Mouse (Mus musculus) liver, embryonic 13.5 days (tissue): ENCODE data around the gene Ces1a. TPM values are rescaled to one million over a fixed set of nuclear protein-coding genes. Genes with fewer than 3 reads are reported as not detected.

Experiments
- ATAC-seq: fragments of 200-750 bp; cut with Nextera tagmentation; 2 replicates; pipeline ENCODE4 v1.8.0; 2017; ENCODE audit warnings: low read depth, mild to moderate bottlenecking, moderate number of reproducible peaks, moderate library complexity
- DNase-seq: peaks from one replicate; pipeline ENCODE4 v3.0.0; 2022
- H3K27ac ChIP-seq: fragments of 300-500 bp; sonication (generic); 2 replicates; pipeline ENCODE4 v1.5.1; 2015; ENCODE audit warnings: moderate library complexity, mild to moderate bottlenecking, inconsistent platforms
- H3K27me3 ChIP-seq: fragments of 300-500 bp; sonication (generic); 2 replicates; pipeline ENCODE4 v1.6.1; 2015; ENCODE audit warnings: mild to moderate bottlenecking, inconsistent platforms
- H3K36me3 ChIP-seq: fragments of 300-500 bp; sonication (generic); 2 replicates; pipeline ENCODE4 v1.6.1; 2015; ENCODE audit warnings: mild to moderate bottlenecking, inconsistent platforms
- H3K4me1 ChIP-seq: fragments of 300-500 bp; sonication (generic); replicated peaks from 2 replicates; pipeline ENCODE4 v1.6.1; 2015; ENCODE audit warnings: inconsistent platforms
- H3K4me2 ChIP-seq: fragments of 300-500 bp; sonication (generic); 2 replicates; pipeline ENCODE4 v1.6.1; 2015; ENCODE audit warnings: inconsistent platforms, mild to moderate bottlenecking, moderate library complexity
- H3K4me3 ChIP-seq: fragments of 300-500 bp; sonication (generic); replicated peaks from 2 replicates; pipeline ENCODE4 v1.5.1; 2015; ENCODE audit warnings: mild to moderate bottlenecking, inconsistent platforms
- H3K9ac ChIP-seq: fragments of 300-500 bp; sonication (generic); 2 replicates; pipeline ENCODE4 v1.6.1; 2015; ENCODE audit warnings: mild to moderate bottlenecking, inconsistent platforms
- H3K9me3 ChIP-seq: fragments of 300-500 bp; sonication (generic); replicated peaks from 2 replicates; pipeline ENCODE4 v1.6.1; 2016; ENCODE audit warnings: inconsistent platforms
- WGBS: fragments of 180-500 bp; shearing (Covaris S2); methylation state at CpG from one replicate; pipeline ENCODE4 v1.1.7; 2015; ENCODE audit not compliant: insufficient replicate concordance; 5-methylcytosine and 5-hydroxymethylcytosine counted together
- polyA plus RNA-seq: library from polyadenylated mRNA; unstranded; fragments of >200 nt; fragmentation: Nextera tagmentation; extraction: Ambion mirVana; gene quantifications from 2 replicates; pipeline ENCODE4 v1.2.1, GENCODE M21; 2015

Gene Ces1a
- polyA plus RNA-seq, 1 experiment from 2014 or later: not detected

DNA sequence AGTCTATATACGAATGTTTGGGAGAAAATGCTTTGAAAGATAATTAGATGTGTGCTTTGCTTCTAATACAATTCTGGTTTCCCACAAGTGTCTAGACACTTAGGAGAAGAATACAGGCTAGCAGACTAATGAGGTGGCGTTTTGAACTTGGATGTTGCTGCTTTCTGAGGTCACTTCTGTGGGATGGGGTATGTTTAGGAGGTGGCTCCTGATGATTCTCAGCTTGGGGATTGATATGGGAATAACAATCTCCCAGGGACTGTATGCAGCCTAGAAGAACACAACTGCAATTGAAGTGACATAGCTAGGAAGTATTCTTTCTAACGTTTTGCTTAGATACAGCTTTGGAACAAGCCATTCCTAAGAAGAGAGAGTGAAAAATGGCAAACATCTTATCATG is 65.5 kb downstream of the Ces1a start:
- H3K27me3 ChIP-seq: no peaks in the 10 kb centered on the region
- no peak overlapping the region for H3K9ac ChIP-seq
- H3K4me3 ChIP-seq: no peak overlapping the region
- WGBS: 43% methylated on average over 3 of the region's 3 CpGs
- H3K9me3 ChIP-seq: no peaks in the 10 kb centered on the region
- ATAC-seq: no peak
- H3K36me3 ChIP-seq: no peaks in the 10 kb centered on the region
- DNase-seq: no peak
- H3K4me2 ChIP-seq: no peak overlapping the region
- no peaks in the 10 kb centered on the region for H3K4me1 ChIP-seq
- H3K27ac ChIP-seq: no peak overlapping the region

DNA sequence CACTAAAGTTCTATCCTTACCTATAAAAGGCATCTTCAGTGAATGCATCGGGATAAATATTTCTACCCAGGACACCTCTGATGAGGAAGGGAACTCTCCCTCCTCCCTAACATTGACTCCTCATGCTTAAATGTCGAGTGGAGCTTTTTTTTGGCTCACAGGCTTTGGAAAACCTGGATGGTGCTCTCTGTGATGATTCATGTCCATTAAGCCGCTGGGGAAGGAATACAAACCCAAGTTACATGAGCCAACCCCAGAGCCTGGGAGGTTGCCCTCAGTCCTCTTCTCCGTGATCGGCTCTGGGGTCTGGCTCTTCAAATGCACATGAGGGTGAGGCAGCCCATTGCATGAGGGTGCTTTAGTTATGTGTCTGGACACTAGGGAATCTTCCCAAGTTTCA is 71.3 kb downstream of the Ces1a start:
- WGBS: 62% methylated on average over 5 of the region's 5 CpGs
- no peak for ATAC-seq

GRCm38 (mm10) chr8:92972949-92973348 is 75.0 kb downstream of the Ces1a start:
- ATAC-seq (no peak), DNase-seq (no peak)
- Histone ChIP-seq H3K4me3 (no peak overlapping the region), H3K27ac (no peak overlapping the region), H3K27me3 (no peaks in the 10 kb centered on the region), H3K9me3 (no peaks in the 10 kb centered on the region), H3K4me1 (no peaks in the 10 kb centered on the region), H3K4me2 (no peak overlapping the region), H3K9ac (no peak overlapping the region), H3K36me3 (no peaks in the 10 kb centered on the region)
- 72% methylated on average over 5 of the region's 5 CpGs for WGBS

More for the DNA sequence above, 71.3 kb downstream of the Ces1a start:
- H3K27me3 ChIP-seq: no peaks in the 10 kb centered on the region
- no peaks in the 10 kb centered on the region for H3K9me3 ChIP-seq
- no peaks in the 10 kb centered on the region for H3K36me3 ChIP-seq
- no peak overlapping the region for H3K27ac ChIP-seq
- H3K9ac ChIP-seq: no peak overlapping the region
- H3K4me1 ChIP-seq: no peaks in the 10 kb centered on the region
- no peak overlapping the region for H3K4me3 ChIP-seq
- DNase-seq: no peak
- no peak overlapping the region for H3K4me2 ChIP-seq

Other genes with a start within 250 kb of the Ces1a start
- gene Mmp2, start 220.9 kb downstream of the Ces1a start, polyA plus RNA-seq: 12.4 and 13.2 TPM in 2 replicates
- gene Lpcat2, start 192.9 kb downstream of the Ces1a start, polyA plus RNA-seq: 3.4 and 4.1 TPM in 2 replicates
- not detected in 2 replicates for gene Capns2, start 146.8 kb downstream of the Ces1a start, polyA plus RNA-seq
- gene Slc6a2, start 88.1 kb downstream of the Ces1a start, polyA plus RNA-seq: not detected in 2 replicates
- not detected in 2 replicates for gene Ces1b, start 31.8 kb upstream of the Ces1a start, polyA plus RNA-seq
- gene Ces1c, start 83.1 kb upstream of the Ces1a start, polyA plus RNA-seq: 0.45 and 0.50 TPM in 2 replicates
- 5.2 and 6.2 TPM in 2 replicates for gene Ces1d, start 149.6 kb upstream of the Ces1a start, polyA plus RNA-seq
- gene Ces1e, start 181.4 kb upstream of the Ces1a start, polyA plus RNA-seq: 0.57 and 0.69 TPM in 2 replicates
- gene Ces1f, start 231.6 kb upstream of the Ces1a start, polyA plus RNA-seq: 0.15 and 0.17 TPM in 2 replicates